Comparison of ENCODE assay signal across 20 mouse cellular contexts in the genomic region with DNA sequence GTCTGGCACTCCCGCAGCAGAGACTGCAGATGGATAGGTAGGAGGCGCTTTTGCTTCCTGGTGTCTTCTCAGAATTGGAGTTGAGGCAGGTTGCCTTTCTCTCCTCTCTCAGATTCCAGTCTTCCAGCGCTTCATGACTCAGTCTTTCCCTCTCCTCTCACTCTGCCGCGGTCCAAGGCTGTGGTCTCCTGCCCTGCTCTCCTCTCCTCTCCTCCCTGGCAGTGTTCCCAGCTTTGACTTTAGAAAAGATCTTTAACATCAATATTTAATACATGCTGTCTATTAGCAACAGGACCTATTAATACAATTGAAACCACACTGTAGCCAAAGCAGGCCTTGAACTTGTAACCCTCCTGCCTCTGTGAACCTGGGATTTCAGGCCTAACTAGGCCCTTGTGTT. TPM values are rescaled to one million over a fixed set of nuclear protein-coding genes. Genes with fewer than 3 reads are reported as not detected.
A peak's percentile ranks its signal among the peaks of the same experiment; 100 is the strongest.
DNase-seq lines count a peak whose midpoint lies in the region.
"Had no signal": no experiment of that assay in that cellular context is flagged by ENCODE, and none has a peak within 500 bp of the region (broad histone marks: within the 10 kb centered on the region; RNA-seq: fewer than 3 reads in every experiment).

No protein-coding gene starts in this region.

- peak; percentile 70 for DNase-seq in adrenal gland, adult 2 months
- DNase-seq in adrenal gland, adult 18-20 months (ENCODE audit: low spot score in 2 of 2), result no peak
- peak; percentile 19 for DNase-seq in Muller cell, postnatal 12 days (ENCODE audit: inconsistent ontology term)
- DNase-seq in adrenal gland, postnatal 14 days, result peak; percentile 64
- no peak for DNase-seq in right cerebral cortex, adult 2 months (ENCODE audit: low spot score in 2 of 2)
- no peak for DNase-seq in frontal cortex, postnatal 14 days (ENCODE audit: low spot score in 2 of 2)
- no peak for DNase-seq in ovary, postnatal 36 days (ENCODE audit: low spot score)
- DNase-seq: B cell, adult 2 months; cerebellum, adult 18-20 months; cerebellum, adult 9-11 months; gastrocnemius, postnatal 10 days; heart, adult 18-20 months; heart, postnatal 14 days; kidney, adult 18-20 months had no signal

RNA-seq across cellular contexts. Expression of gene Meaf6, which starts 11.1 kb away (rescaled TPM):
- 10 to 100 TPM; 29.9 to 30.6 TPM for total RNA-seq in adrenal gland, adult 2 months (2021)
- polyA plus RNA-seq in adrenal gland, adult 2 months (2012; rRNA removed), result 4.3 and 6.4 TPM in 2 replicates
- total RNA-seq in adrenal gland, adult 18-20 months (2021), result 10 to 100 TPM; 24.0 to 29.2 TPM
- total RNA-seq in adrenal gland, postnatal 14 days (2021), result 28.9 and 33.0 TPM in 2 replicates

RNA-seq across cellular contexts. Expression of gene Snip1, which starts 29.6 kb away (rescaled TPM):
- 10 to 100 TPM; 18.3 to 19.3 TPM for total RNA-seq in adrenal gland, adult 2 months (2021)
- 6.1 TPM in 2 replicates for polyA plus RNA-seq in adrenal gland, adult 2 months (2012; rRNA removed)
- 10 to 100 TPM; 16.9 to 20.7 TPM for total RNA-seq in adrenal gland, adult 18-20 months (2021)
- total RNA-seq in adrenal gland, postnatal 14 days (2021), result 17.1 and 17.8 TPM in 2 replicates

RNA-seq across cellular contexts. Expression of gene Dnali1, which starts 30.6 kb away (rescaled TPM):
- total RNA-seq in adrenal gland, adult 2 months (2021), result not detected
- polyA plus RNA-seq in adrenal gland, adult 2 months (2012; rRNA removed), result 0.06 TPM in 1 of 2 replicates, not detected in the other
- total RNA-seq in adrenal gland, adult 18-20 months (2021), result not detected
- total RNA-seq in adrenal gland, postnatal 14 days (2021), result not detected in 2 replicates
- total RNA-seq: gastrocnemius, postnatal 10 days; gastrocnemius, postnatal 4 days; hematopoietic stem cell, adult 5-6 weeks had no signal
- polyA plus RNA-seq: activated CD4-positive, CD25-positive, alpha-beta regulatory T cell, adult 4 months; CD4-positive, CD25-positive, alpha-beta regulatory T cell, adult 4 months; erythroblast, embryonic 14.5 days had no signal

RNA-seq across cellular contexts. Expression of gene Zc3h12a, which starts 31.6 kb away (rescaled TPM):
- 1 to 10 TPM; 6.0 to 7.0 TPM for total RNA-seq in adrenal gland, adult 2 months (2021)
- polyA plus RNA-seq in adrenal gland, adult 2 months (2012; rRNA removed), result 7.8 and 8.9 TPM in 2 replicates
- total RNA-seq in adrenal gland, adult 18-20 months (2021), result 1 to 10 TPM; 4.1 to 6.5 TPM
- 5.4 and 6.3 TPM in 2 replicates for total RNA-seq in adrenal gland, postnatal 14 days (2021)
- total RNA-seq: hindbrain, postnatal 0 days had no signal

Comparison
In these comparisons a context has a peak if more than half of its experiments do, and no peak if none do; other contexts are left out.
1. DNase-seq: peak in adrenal gland, adult 2 months (single experiment), Muller cell, postnatal 12 days (single experiment) and adrenal gland, postnatal 14 days (single experiment); none in adrenal gland, adult 18-20 months (0 of 2), right cerebral cortex, adult 2 months (0 of 2), frontal cortex, postnatal 14 days (0 of 2) and ovary, postnatal 36 days (single experiment).